Mouse (Mus musculus) embryonic fibroblast, embryonic 13.5 days (primary cell): ENCODE data around the gene Drg1.
"Not testable (repeated sequence)": the region's sequence is repeated elsewhere in the genome, so short reads cannot be mapped to it uniquely, and the experiment has no call there.

Experiments used
- CTCF ChIP-seq: IDR thresholded peaks from 2 replicates; pipeline ENCODE4 v1.5.1; 2011; ENCODE audit warnings: mild to moderate bottlenecking, control low read depth, low read length, moderate library complexity, borderline replicate concordance; ENCODE audit not compliant: insufficient read depth
- POLR2A ChIP-seq: IDR thresholded peaks from 2 replicates; pipeline ENCODE4 v1.6.1; 2011; ENCODE audit warnings: low read depth, mild to moderate bottlenecking, control low read depth, low read length, moderate library complexity

GRCm38 (mm10) chr11:3171931-3172330 lies 94.3 kb downstream of the Drg1 start:
- not testable (repeated sequence) for TF ChIP-seq CTCF, POLR2A
